Mouse (Mus musculus) neural tube, embryonic 13.5 days (tissue): ENCODE results near the gene Olfr1044. TPM values are rescaled to one million over a fixed set of nuclear protein-coding genes. Genes with fewer than 3 reads are reported as not detected.
"Not testable (repeated sequence)": the region's sequence is repeated elsewhere in the genome, so short reads cannot be mapped to it uniquely, and the experiment has no call there.

ENCODE experiments used
- ATAC-seq: fragments of 200-750 bp; cut with Nextera tagmentation; 2 replicates; pipeline ENCODE4 v1.8.0; 2017; ENCODE audit warnings: low read depth, mild to moderate bottlenecking, moderate TSS enrichment, moderate library complexity
- H3K27ac ChIP-seq: fragments of 300-500 bp; sonication (generic); replicated peaks from 2 replicates; pipeline ENCODE4 v1.5.1; 2015; ENCODE audit warnings: moderate library complexity, mild to moderate bottlenecking, inconsistent platforms
- H3K27me3 ChIP-seq: fragments of 300-500 bp; sonication (generic); 2 replicates; pipeline ENCODE4 v1.6.1; 2015; ENCODE audit warnings: mild to moderate bottlenecking, inconsistent platforms
- H3K36me3 ChIP-seq: fragments of 300-500 bp; sonication (generic); 2 replicates; pipeline ENCODE4 v1.6.1; 2015; ENCODE audit warnings: mild to moderate bottlenecking, inconsistent platforms
- H3K4me1 ChIP-seq: fragments of 300-500 bp; sonication (generic); replicated peaks from 2 replicates; pipeline ENCODE4 v1.6.1; 2015; ENCODE audit warnings: inconsistent platforms
- H3K4me2 ChIP-seq: fragments of 300-500 bp; sonication (generic); 2 replicates; pipeline ENCODE4 v1.6.1; 2015; ENCODE audit warnings: inconsistent platforms, mild to moderate bottlenecking, moderate library complexity
- H3K4me3 ChIP-seq: fragments of 300-500 bp; sonication (generic); 2 replicates; pipeline ENCODE4 v1.5.1; 2015; ENCODE audit warnings: mild to moderate bottlenecking, inconsistent platforms
- H3K9ac ChIP-seq: fragments of 300-500 bp; sonication (generic); 2 replicates; pipeline ENCODE4 v1.6.1; 2015; ENCODE audit warnings: moderate library complexity, mild to moderate bottlenecking, inconsistent platforms
- H3K9me3 ChIP-seq: fragments of 300-500 bp; sonication (generic); 2 replicates; pipeline ENCODE4 v1.6.1; 2016; ENCODE audit warnings: inconsistent platforms
- WGBS: fragments of 180-500 bp; shearing (Covaris S2); methylation state at CpG from one replicate; pipeline ENCODE4 v1.1.7; 2015; 5-methylcytosine and 5-hydroxymethylcytosine counted together
- polyA plus RNA-seq: library from polyadenylated mRNA; unstranded; fragments of >200 nt; fragmentation: Nextera tagmentation; extraction: Ambion mirVana; gene quantifications from 2 replicates; pipeline ENCODE4 v1.2.1, GENCODE M21; 2015

Olfr1044 gene
- polyA plus RNA-seq: not detected in 2 replicates

GRCm38 (mm10) chr2:86177720-86178119 lies at the start of gene Olfr1044:
Olfr1044 (minus strand) TSS chr2:86177820.
- Histone ChIP-seq H3K4me2 (no peak within 1 kb of the TSS), H3K36me3 (no peaks in the 10 kb centered on the region), H3K9ac (no peak within 1 kb of the TSS), H3K4me1 (no peaks in the 10 kb centered on the region), H3K27me3 (no peaks in the 10 kb centered on the region), H3K9me3 (no peaks in the 10 kb centered on the region), H3K4me3 (no peak within 1 kb of the TSS), H3K27ac (no peak within 1 kb of the TSS)
- ATAC-seq: no peak

GRCm38 (mm10) chr2:86219214-86219613 lies 41.6 kb upstream of the Olfr1044 start, which contains the start of gene Olfr1046:
Olfr1046 (minus strand) TSS chr2:86219314.
- H3K4me1 ChIP-seq: no peaks in the 10 kb centered on the region
- no peaks in the 10 kb centered on the region for H3K9me3 ChIP-seq
- H3K36me3 ChIP-seq: no peaks in the 10 kb centered on the region
- H3K4me2 ChIP-seq: no peak within 1 kb of the TSS
- 72% methylated on average over 2 of the region's 2 CpGs for WGBS
- H3K9ac ChIP-seq: no peak within 1 kb of the TSS
- no peak within 1 kb of the TSS for H3K27ac ChIP-seq
- no peak for ATAC-seq
- H3K4me3 ChIP-seq: no peak within 1 kb of the TSS
- H3K27me3 ChIP-seq: no peaks in the 10 kb centered on the region

- H3K27ac ChIP-seq: no peak within 1 kb of the TSS
- H3K4me3 ChIP-seq: no peak within 1 kb of the TSS
- no peaks in the 10 kb centered on the region for H3K9me3 ChIP-seq
- no peak within 1 kb of the TSS for H3K9ac ChIP-seq
- ATAC-seq: no peak
- H3K36me3 ChIP-seq: no peaks in the 10 kb centered on the region
- H3K4me1 ChIP-seq: no peaks in the 10 kb centered on the region
- no peaks in the 10 kb centered on the region for H3K27me3 ChIP-seq
- no peak within 1 kb of the TSS for H3K4me2 ChIP-seq
These were observed 25.3 kb upstream of the Olfr1044 start, which contains the start of gene Olfr1045 for GRCm38 (mm10) chr2:86202909-86203308. Olfr1045 (minus strand) TSS chr2:86203009.

- ATAC-seq: no peak
- Histone ChIP-seq H3K27me3 (no peaks in the 10 kb centered on the region), H3K4me3 (no peak overlapping the region), H3K4me1 (no peaks in the 10 kb centered on the region), H3K4me2 (no peak overlapping the region), H3K36me3 (no peaks in the 10 kb centered on the region), H3K9ac (no peak overlapping the region), H3K27ac (no peak overlapping the region), H3K9me3 (no peaks in the 10 kb centered on the region)
- WGBS: 69% methylated on average over 1 of the region's 1 CpGs
These were observed 18.2 kb upstream of the Olfr1044 start for GRCm38 (mm10) chr2:86195863-86196262.

- Histone ChIP-seq H3K27me3 (no peaks in the 10 kb centered on the region), H3K36me3 (no peaks in the 10 kb centered on the region), H3K9me3 (no peaks in the 10 kb centered on the region), H3K27ac (no peak within 1 kb of the TSS), H3K4me1 (no peaks in the 10 kb centered on the region), H3K4me3 (no peak within 1 kb of the TSS), H3K9ac (no peak within 1 kb of the TSS), H3K4me2 (no peak within 1 kb of the TSS)
- no peak for ATAC-seq
These were observed 8.0 kb upstream of the Olfr1044 start, which contains the start of gene Olfr52 for GRCm38 (mm10) chr2:86185583-86185982. Olfr52 (minus strand) TSS chr2:86185683.

GRCm38 (mm10) chr2:86179950-86180349 lies 2.3 kb upstream of the Olfr1044 start:
- Histone ChIP-seq H3K36me3 (no peaks in the 10 kb centered on the region), H3K27me3 (no peaks in the 10 kb centered on the region), H3K4me2 (no peak overlapping the region), H3K4me3 (no peak overlapping the region), H3K27ac (no peak overlapping the region), H3K9me3 (no peaks in the 10 kb centered on the region), H3K4me1 (no peaks in the 10 kb centered on the region), H3K9ac (no peak overlapping the region)
- WGBS: 79% methylated on average over 3 of the region's 3 CpGs
- ATAC-seq: no peak

GRCm38 (mm10) chr2:86175422-86175821 lies 2.2 kb downstream of the Olfr1044 start:
- H3K36me3 ChIP-seq, H3K27me3 ChIP-seq, H3K9me3 ChIP-seq, H3K9ac ChIP-seq, H3K4me3 ChIP-seq, H3K4me2 ChIP-seq, H3K4me1 ChIP-seq, ATAC-seq, H3K27ac ChIP-seq: not testable (repeated sequence)
- 86% methylated on average over 7 of the region's 7 CpGs for WGBS

GRCm38 (mm10) chr2:86167422-86167821 lies 10.2 kb downstream of the Olfr1044 start, which contains the start of gene Olfr1043:
Olfr1043 (minus strand) TSS chr2:86167522.
- ATAC-seq: no peak
- Histone ChIP-seq H3K4me2 (no peak within 1 kb of the TSS), H3K27me3 (no peaks in the 10 kb centered on the region), H3K27ac (no peak within 1 kb of the TSS), H3K9me3 (no peaks in the 10 kb centered on the region), H3K4me3 (no peak within 1 kb of the TSS), H3K9ac (no peak within 1 kb of the TSS), H3K36me3 (no peaks in the 10 kb centered on the region), H3K4me1 (no peaks in the 10 kb centered on the region)
- 88% methylated on average over 2 of the region's 2 CpGs for WGBS

GRCm38 (mm10) chr2:86161738-86162137 lies 15.9 kb downstream of the Olfr1044 start, which contains the start of gene Olfr1042:
Olfr1042 (minus strand) TSS chr2:86161838.
- no peak within 1 kb of the TSS for H3K9ac ChIP-seq
- WGBS: 91% methylated on average over 2 of the region's 2 CpGs
- H3K36me3 ChIP-seq: no peaks in the 10 kb centered on the region
- no peaks in the 10 kb centered on the region for H3K27me3 ChIP-seq
- no peak within 1 kb of the TSS for H3K27ac ChIP-seq
- no peaks in the 10 kb centered on the region for H3K9me3 ChIP-seq
- no peak within 1 kb of the TSS for H3K4me2 ChIP-seq
- H3K4me1 ChIP-seq: no peaks in the 10 kb centered on the region
- H3K4me3 ChIP-seq: no peak within 1 kb of the TSS
- ATAC-seq: no peak

- H3K27me3 ChIP-seq: no peaks in the 10 kb centered on the region
- no peaks in the 10 kb centered on the region for H3K36me3 ChIP-seq
- no peaks in the 10 kb centered on the region for H3K4me1 ChIP-seq
- no peak within 1 kb of the TSS for H3K9ac ChIP-seq
- H3K4me3 ChIP-seq: no peak within 1 kb of the TSS
- H3K9me3 ChIP-seq: peaks cover 4% of the 10 kb centered on the region; the same call in 1 of the 2 replicates
- no peak for ATAC-seq
- H3K27ac ChIP-seq: no peak within 1 kb of the TSS
- no peak within 1 kb of the TSS for H3K4me2 ChIP-seq
- WGBS: 76% methylated on average over 1 of the region's 1 CpGs
These were observed 31.0 kb downstream of the Olfr1044 start, which contains the start of gene Olfr1040 for GRCm38 (mm10) chr2:86146632-86147031. Olfr1040 (minus strand) TSS chr2:86146732.

- no peaks in the 10 kb centered on the region for H3K36me3 ChIP-seq
- H3K4me2 ChIP-seq: no peak within 1 kb of the TSS
- H3K27ac ChIP-seq: no peak within 1 kb of the TSS
- H3K9ac ChIP-seq: no peak within 1 kb of the TSS
- WGBS: 96% methylated on average over 1 of the region's 1 CpGs
- H3K4me3 ChIP-seq: no peak within 1 kb of the TSS
- no peaks in the 10 kb centered on the region for H3K4me1 ChIP-seq
- H3K9me3 ChIP-seq: no peaks in the 10 kb centered on the region
- no peaks in the 10 kb centered on the region for H3K27me3 ChIP-seq
- ATAC-seq: no peak
These were observed 41.8 kb downstream of the Olfr1044 start, which contains the start of gene Olfr1039 for GRCm38 (mm10) chr2:86135828-86136227. Olfr1039 (minus strand) TSS chr2:86135928.
